Mouse (Mus musculus) liver, embryonic 14.5 days (tissue): ENCODE data around the gene Stk24. TPM values are rescaled to one million over a fixed set of nuclear protein-coding genes. Genes with fewer than 3 reads are reported as not detected.

Experiments used
- ATAC-seq: fragments of 200-750 bp; cut with Nextera tagmentation; 2 replicates; pipeline ENCODE4 v1.8.0; 2017; ENCODE audit warnings: moderate number of reproducible peaks, mild to moderate bottlenecking, moderate library complexity; ENCODE audit not compliant: insufficient read depth
- DNase-seq, 3 experiments: peaks; one replicate each; pipeline ENCODE4 v3.0.0-alpha.2; 2012 to 2013; ENCODE audit warnings: low read depth in 3 of 3, low spot score in 3 of 3
- H3K27ac ChIP-seq: fragments of 300-500 bp; sonication (generic); 2 replicates; pipeline ENCODE4 v1.5.1; 2014; ENCODE audit warnings: moderate library complexity, mild to moderate bottlenecking, control low read depth, inconsistent platforms
- H3K27me3 ChIP-seq: fragments of 300-500 bp; sonication (generic); 2 replicates; pipeline ENCODE4 v1.6.1; 2014; ENCODE audit warnings: mild to moderate bottlenecking, low read length, moderate library complexity; ENCODE audit not compliant: control insufficient read depth, insufficient read depth
- H3K36me3 ChIP-seq: fragments of 300-500 bp; sonication (generic); replicated peaks from 2 replicates; pipeline ENCODE4 v1.6.1; 2014; ENCODE audit warnings: low read depth; ENCODE audit not compliant: control insufficient read depth, insufficient read depth
- H3K4me1 ChIP-seq, 2 experiments: fragments of 200-500 bp in 1 of 2; fragments of 300-500 bp in 1 of 2; sonication (generic) in 1 of 2; replicated peaks; 2 replicates each; pipeline ENCODE4 v1.6.1; 2012 to 2014; ENCODE audit warnings: antibody characterized with exemption in 1 of 2, inconsistent platforms in 1 of 2, low read length in 1 of 2; ENCODE audit not compliant: control insufficient read depth in 2 of 2, insufficient read depth in 2 of 2
- H3K4me2 ChIP-seq: fragments of 300-500 bp; sonication (generic); 2 replicates; pipeline ENCODE4 v1.6.1; 2014; ENCODE audit warnings: low read depth, mild to moderate bottlenecking, control low read depth, moderate library complexity
- H3K4me3 ChIP-seq, 2 experiments: fragments of 200-500 bp in 1 of 2; fragments of 300-500 bp in 1 of 2; sonication (generic) in 1 of 2; 2 replicates each; pipeline ENCODE4 v1.5.1; 2012 to 2014; ENCODE audit warnings: low read depth in 2 of 2, low read length in 2 of 2, mild to moderate bottlenecking in 2 of 2, control low read depth in 1 of 2, inconsistent platforms in 1 of 2, moderate library complexity in 1 of 2; ENCODE audit not compliant: insufficient read depth in 1 of 2
- H3K9ac ChIP-seq: fragments of 300-500 bp; sonication (generic); replicated peaks from 2 replicates; pipeline ENCODE4 v1.6.1; 2014; ENCODE audit warnings: mild to moderate bottlenecking, control low read depth, moderate library complexity
- H3K9me3 ChIP-seq: fragments of 300-500 bp; sonication (generic); 2 replicates; pipeline ENCODE4 v1.6.1; 2016; ENCODE audit warnings: low read length, mixed read lengths; ENCODE audit not compliant: control insufficient read depth
- CTCF ChIP-seq: IDR thresholded peaks from 2 replicates; pipeline ENCODE4 v1.5.1; 2016; ENCODE audit warnings: antibody characterized with exemption, low read depth, control low read depth
- EP300 ChIP-seq: IDR thresholded peaks from 2 replicates; pipeline ENCODE4 v1.6.1; 2016; ENCODE audit warnings: antibody characterized with exemption, low read depth
- WGBS: fragments of 180-500 bp; shearing (Covaris S2); extraction: QIAGEN DNeasy Blood & Tissue Kit; methylation state at CpG from one replicate; pipeline ENCODE4 v1.1.7; 2014; ENCODE audit not compliant: insufficient replicate concordance; 5-methylcytosine and 5-hydroxymethylcytosine counted together
- polyA plus RNA-seq, 2 experiments: library from polyadenylated mRNA; depleted of rRNA in 1 of 2; stranded (reverse) in 1 of 2; unstranded in 1 of 2; fragments of >200 nt; fragmentation: Nextera tagmentation in 1 of 2; extraction: Ambion mirVana in 1 of 2; gene quantifications; 2 replicates each; pipeline versions ENCODE4 v1.2.1 to v1.2.3; 2012 to 2014

Stk24 gene
- polyA plus RNA-seq, 2 experiments = 22.5 to 31.0 TPM

DNA sequence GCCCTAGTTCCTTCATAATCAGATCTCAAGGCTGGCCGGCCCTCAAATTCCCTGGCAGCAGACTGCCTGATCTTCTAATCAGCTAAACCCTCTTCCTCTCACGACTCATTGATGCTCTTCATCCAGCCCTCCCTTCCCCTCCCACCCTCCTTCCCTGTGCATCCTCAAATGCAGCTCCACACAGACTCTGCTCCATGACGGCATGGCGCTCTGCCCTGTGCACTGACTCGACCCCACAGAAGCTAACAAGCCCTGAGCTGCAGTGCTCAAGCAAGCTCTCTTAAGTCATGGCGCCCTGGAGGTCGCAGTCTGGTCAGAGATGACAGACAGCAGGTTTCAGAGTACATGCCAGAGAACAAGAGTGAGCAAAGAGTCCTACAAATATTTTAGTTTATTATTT lies 75.3 kb downstream of the Stk24 start:
- no peak overlapping the region for H3K4me2 ChIP-seq
- no peak overlapping the region for H3K9ac ChIP-seq
- DNase-seq (no peak), ATAC-seq (no peak)
- H3K4me3 ChIP-seq = no peak overlapping the region
- no peaks in the 10 kb centered on the region for H3K9me3 ChIP-seq
- TF ChIP-seq CTCF (no peak), EP300 (no peak)
- H3K4me1 ChIP-seq = peaks cover 0 to 3% of the 10 kb centered on the region in 2 experiments; a peak in 2 of 4 replicates
- H3K36me3 ChIP-seq = peaks cover 28% of the 10 kb centered on the region
- WGBS = 63% methylated on average over 7 of the region's 7 CpGs
- H3K27ac ChIP-seq = no peak overlapping the region
- H3K27me3 ChIP-seq = no peaks in the 10 kb centered on the region

GRCm38 (mm10) chr14:121299093-121299492 lies 80.7 kb downstream of the Stk24 start:
- Histone ChIP-seq H3K9ac (no peak overlapping the region), H3K4me2 (no peak overlapping the region), H3K4me3 (no peak overlapping the region), H3K9me3 (no peaks in the 10 kb centered on the region), H3K4me1 (peaks cover 0 to 4% of the 10 kb centered on the region in 2 experiments; a peak in 2 of 4 replicates), H3K27ac (no peak overlapping the region), H3K27me3 (no peaks in the 10 kb centered on the region), H3K36me3 (peaks cover 35% of the 10 kb centered on the region)
- no peak for TF ChIP-seq CTCF
- no peak for TF ChIP-seq EP300
- ATAC-seq (no peak), DNase-seq (no peak)
- 77% methylated on average over 9 of the region's 9 CpGs for WGBS

DNA sequence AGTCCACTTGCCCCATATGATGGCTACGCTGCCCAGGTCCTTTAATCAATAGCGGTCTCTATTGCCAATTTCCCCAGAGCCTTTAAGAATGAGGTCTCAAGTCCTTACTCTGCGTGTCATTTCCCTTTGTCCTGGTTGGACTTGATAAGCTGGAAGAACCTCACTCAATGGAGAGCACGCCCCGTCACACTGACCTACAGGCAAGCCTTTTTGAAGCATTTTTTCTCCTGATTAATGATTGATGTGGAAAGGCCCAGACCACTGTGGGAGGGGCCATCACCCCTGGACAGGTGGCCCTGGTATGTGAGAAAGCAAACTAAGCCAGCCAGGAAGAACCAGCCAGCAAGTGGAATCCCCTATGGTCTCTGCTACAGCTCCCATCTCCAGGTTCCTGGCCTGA lies 81.3 kb downstream of the Stk24 start:
- Histone ChIP-seq H3K4me2 (no peak overlapping the region), H3K36me3 (peaks cover 37% of the 10 kb centered on the region), H3K9me3 (no peaks in the 10 kb centered on the region), H3K4me3 (no peak overlapping the region), H3K27ac (no peak overlapping the region), H3K4me1 (peaks cover 0 to 4% of the 10 kb centered on the region in 2 experiments; a peak in 2 of 4 replicates), H3K9ac (no peak overlapping the region), H3K27me3 (no peaks in the 10 kb centered on the region)
- 67% methylated on average over 5 of the region's 5 CpGs for WGBS
- peak in 2 of 3 experiments; percentile 13 to 24 for DNase-seq
- peak; percentile 48; the same call in 1 of the 2 replicates for ATAC-seq
- TF ChIP-seq EP300 = no peak
- no peak for TF ChIP-seq CTCF

- no peak overlapping the region for H3K27ac ChIP-seq
- H3K4me1 ChIP-seq = peaks cover 0 to 4% of the 10 kb centered on the region in 2 experiments; a peak in 2 of 4 replicates
- DNase-seq (no peak), ATAC-seq (no peak)
- TF ChIP-seq CTCF = no peak
- no peak for TF ChIP-seq EP300
- WGBS = 90% methylated on average over 6 of the region's 6 CpGs
- no peak overlapping the region for H3K9ac ChIP-seq
- no peak overlapping the region for H3K4me2 ChIP-seq
- H3K27me3 ChIP-seq = no peaks in the 10 kb centered on the region
- peaks cover 48% of the 10 kb centered on the region for H3K36me3 ChIP-seq
- no peaks in the 10 kb centered on the region for H3K9me3 ChIP-seq
- H3K4me3 ChIP-seq = no peak overlapping the region
Observed at GRCm38 (mm10) chr14:121297103-121297502, 82.7 kb downstream of the Stk24 start.

DNA sequence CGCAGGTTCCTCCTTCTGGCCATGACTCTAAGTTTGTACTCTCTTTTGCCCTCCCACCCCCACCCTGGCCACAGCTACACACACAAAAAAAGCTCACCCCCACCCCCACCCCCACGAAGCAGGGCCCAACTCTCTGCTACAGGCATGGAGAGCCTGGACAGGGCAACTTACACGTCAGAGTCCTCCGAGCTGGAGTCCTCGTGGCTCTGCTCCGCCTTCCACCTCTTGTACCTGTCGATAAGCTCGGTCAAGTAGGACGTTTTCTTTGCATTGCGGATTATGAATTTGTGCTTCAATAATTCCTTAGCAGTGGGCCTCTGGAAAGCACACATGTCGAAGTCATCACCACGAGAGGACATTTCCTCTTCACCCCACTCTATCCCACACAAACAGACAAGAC lies 85.3 kb downstream of the Stk24 start:
- no peak overlapping the region for H3K4me2 ChIP-seq
- H3K4me3 ChIP-seq = no peak overlapping the region
- no peaks in the 10 kb centered on the region for H3K9me3 ChIP-seq
- 81% methylated on average over 12 of the region's 12 CpGs for WGBS
- peaks cover 0 to 4% of the 10 kb centered on the region in 2 experiments; a peak in 2 of 4 replicates for H3K4me1 ChIP-seq
- no peak overlapping the region for H3K27ac ChIP-seq
- H3K9ac ChIP-seq = no peak overlapping the region
- TF ChIP-seq EP300 (no peak), CTCF (no peak)
- H3K27me3 ChIP-seq = no peaks in the 10 kb centered on the region
- DNase-seq (no peak), ATAC-seq (no peak)
- H3K36me3 ChIP-seq = peaks cover 35% of the 10 kb centered on the region
